Mouse (Mus musculus) lung, postnatal 0 days (tissue): ENCODE results near the gene Cfap58.

ENCODE experiments used
- CTCF ChIP-seq: IDR thresholded peaks from 2 replicates; pipeline ENCODE4 v1.5.1; 2016; ENCODE audit warnings: antibody characterized with exemption, mild to moderate bottlenecking
- EP300 ChIP-seq: IDR thresholded peaks from 2 replicates; pipeline ENCODE4 v1.6.1; 2016; ENCODE audit warnings: antibody characterized with exemption, mild to moderate bottlenecking, control low read depth

- TF ChIP-seq CTCF, result no peak
- TF ChIP-seq EP300, result no peak
These were observed 1.9 kb upstream of the Cfap58 start for GRCm38 (mm10) chr19:47935530-47935929.
